Mouse (Mus musculus) G1E (cell line): ENCODE data around the gene Gcnt2.

Experiments used
- CTCF ChIP-seq: IDR thresholded peaks from 2 replicates; pipeline ENCODE4 v1.5.1; 2012; ENCODE audit warnings: low read depth, low read length, inconsistent platforms, mixed read lengths
- GATA1 ChIP-seq: IDR thresholded peaks from 2 replicates; pipeline ENCODE4 v1.6.1; 2012; ENCODE audit warnings: borderline replicate concordance, low read length, inconsistent platforms, mixed read lengths
- POLR2AphosphoS5 ChIP-seq: IDR thresholded peaks from 2 replicates; pipeline ENCODE4 v1.6.1; 2012; ENCODE audit warnings: low read depth, low read length, inconsistent platforms; ENCODE audit not compliant: insufficient replicate concordance
- TAL1 ChIP-seq: conservative IDR thresholded peaks from 2 replicates; pipeline ENCODE4 v1.6.1; 2012; ENCODE audit warnings: low read depth, low read length, inconsistent platforms, mixed read lengths

GRCm38 (mm10) chr13:40943936-40944335 lies 84.4 kb downstream of the Gcnt2 start:
- no peak for TF ChIP-seq CTCF
- TF ChIP-seq GATA1, result no peak
- TF ChIP-seq TAL1, result no peak
- TF ChIP-seq POLR2AphosphoS5, result no peak
